Mouse (Mus musculus) limb, embryonic 12.5 days (tissue): ENCODE results near the gene Plpp3. TPM values are rescaled to one million over a fixed set of nuclear protein-coding genes. Genes with fewer than 3 reads are reported as not detected.

Experiments
- ATAC-seq: fragments of 200-750 bp; cut with Nextera tagmentation; 2 replicates; pipeline ENCODE4 v1.8.0; 2017; ENCODE audit warnings: low read depth, moderate TSS enrichment; ENCODE audit not compliant: insufficient number of reproducible peaks, insufficient read depth, low FRiP score, low TSS enrichment
- H3K27ac ChIP-seq: fragments of 300-500 bp; sonication (generic); 2 replicates; pipeline ENCODE4 v1.5.1; 2016; ENCODE audit warnings: mild to moderate bottlenecking, moderate library complexity
- H3K27me3 ChIP-seq: fragments of 300-500 bp; sonication (generic); 2 replicates; pipeline ENCODE4 v1.6.1; 2016; ENCODE audit warnings: mild to moderate bottlenecking, moderate library complexity
- H3K36me3 ChIP-seq: fragments of 300-500 bp; sonication (generic); 2 replicates; pipeline ENCODE4 v1.6.1; 2016; ENCODE audit warnings: mild to moderate bottlenecking, moderate library complexity
- H3K4me1 ChIP-seq: fragments of 300-500 bp; sonication (generic); replicated peaks from 2 replicates; pipeline ENCODE4 v1.6.1; 2016
- H3K4me2 ChIP-seq: fragments of 300-500 bp; sonication (generic); 2 replicates; pipeline ENCODE4 v1.6.1; 2016; ENCODE audit warnings: mild to moderate bottlenecking, moderate library complexity
- H3K4me3 ChIP-seq: fragments of 300-500 bp; sonication (generic); replicated peaks from 2 replicates; pipeline ENCODE4 v1.5.1; 2016; ENCODE audit warnings: mild to moderate bottlenecking
- H3K9ac ChIP-seq: fragments of 300-500 bp; sonication (generic); replicated peaks from 2 replicates; pipeline ENCODE4 v1.6.1; 2016; ENCODE audit warnings: mild to moderate bottlenecking, moderate library complexity
- H3K9me3 ChIP-seq: fragments of 300-500 bp; sonication (generic); 2 replicates; pipeline ENCODE4 v1.6.1; 2016; ENCODE audit warnings: mild to moderate bottlenecking, moderate library complexity
- WGBS: fragments of 180-500 bp; shearing (Covaris S2); methylation state at CpG from one replicate; pipeline ENCODE4 v1.1.7; 2016; 5-methylcytosine and 5-hydroxymethylcytosine counted together
- polyA plus RNA-seq: library from polyadenylated mRNA; unstranded; fragments of >200 nt; fragmentation: Nextera tagmentation; extraction: Ambion mirVana; gene quantifications from 2 replicates; pipeline ENCODE4 v1.2.1, GENCODE M21; 2016

The Plpp3 gene
- polyA plus RNA-seq, 1 experiment from 2014 or later, result 96.0 TPM

GRCm38 (mm10) chr4:105122429-105122828 lies 34.7 kb upstream of the Plpp3 start:
- 43% methylated on average over 8 of the region's 8 CpGs for WGBS

DNA sequence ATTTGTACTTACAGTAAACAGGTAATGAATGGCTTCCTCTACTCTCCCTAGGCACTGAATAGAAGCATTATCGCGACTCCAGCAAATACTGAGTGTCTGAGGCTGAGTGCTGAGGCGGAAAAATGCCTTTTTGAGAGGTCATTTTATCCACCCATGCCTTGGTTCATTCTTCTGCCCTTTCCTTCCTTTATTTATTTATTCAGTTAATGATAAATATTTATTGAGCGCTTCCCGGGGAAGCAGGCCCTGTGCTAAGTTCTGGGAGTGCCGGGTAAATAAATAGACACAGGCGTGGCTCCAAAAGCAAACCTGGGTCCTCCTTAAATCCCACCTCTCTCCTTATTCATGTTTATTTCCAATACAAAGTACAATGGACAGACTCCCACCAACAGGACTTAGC lies 27.9 kb upstream of the Plpp3 start:
- no peak overlapping the region for H3K4me3 ChIP-seq
- H3K27ac ChIP-seq, result no peak overlapping the region
- H3K4me2 ChIP-seq, result no peak overlapping the region
- H3K27me3 ChIP-seq, result no peaks in the 10 kb centered on the region
- H3K9me3 ChIP-seq, result no peaks in the 10 kb centered on the region
- no peak for ATAC-seq
- WGBS, result 73% methylated on average over 7 of the region's 7 CpGs
- no peaks in the 10 kb centered on the region for H3K36me3 ChIP-seq
- H3K9ac ChIP-seq, result no peak overlapping the region
- no peaks in the 10 kb centered on the region for H3K4me1 ChIP-seq

More at GRCm38 (mm10) chr4:105122429-105122828, 34.7 kb upstream of the Plpp3 start:
- no peak overlapping the region for H3K4me3 ChIP-seq
- H3K27ac ChIP-seq, result no peak overlapping the region
- H3K9me3 ChIP-seq, result no peaks in the 10 kb centered on the region
- H3K9ac ChIP-seq, result no peak overlapping the region
- no peak for ATAC-seq
- H3K4me1 ChIP-seq, result no peaks in the 10 kb centered on the region
- no peaks in the 10 kb centered on the region for H3K27me3 ChIP-seq
- H3K36me3 ChIP-seq, result no peaks in the 10 kb centered on the region
- H3K4me2 ChIP-seq, result no peak overlapping the region

DNA sequence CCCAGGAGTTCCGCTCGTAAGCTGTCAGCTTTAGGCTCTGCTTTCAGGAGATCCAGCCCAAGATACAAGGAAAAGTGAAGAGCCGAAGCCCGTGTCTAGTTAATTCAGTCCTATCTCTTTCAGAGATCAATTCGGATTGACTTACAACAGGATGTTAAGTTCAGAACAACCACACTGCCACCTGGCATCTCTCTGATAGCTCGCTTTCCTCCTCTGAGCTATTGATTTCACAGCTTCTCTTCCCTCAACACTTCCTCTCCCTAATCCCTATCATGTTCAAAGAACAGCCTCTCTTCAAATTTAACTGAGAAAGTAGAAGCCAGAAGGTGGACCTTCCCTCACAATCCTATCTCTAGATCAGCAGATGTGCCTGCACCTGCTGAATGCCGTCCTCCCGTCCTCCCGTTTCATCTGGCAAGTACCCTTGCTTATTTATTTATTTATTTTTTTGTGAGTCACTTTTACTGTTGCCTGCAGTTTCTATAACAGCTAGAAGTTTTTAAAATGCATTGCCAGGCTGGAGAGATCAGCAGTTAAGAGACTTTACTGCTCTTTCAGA lies 25.3 kb upstream of the Plpp3 start:
- no peaks in the 10 kb centered on the region for H3K36me3 ChIP-seq
- H3K4me1 ChIP-seq, result no peaks in the 10 kb centered on the region
- no peak overlapping the region for H3K4me2 ChIP-seq
- WGBS, result 76% methylated on average over 9 of the region's 9 CpGs
- H3K9ac ChIP-seq, result no peak overlapping the region
- no peak for ATAC-seq
- H3K9me3 ChIP-seq, result no peaks in the 10 kb centered on the region
- no peaks in the 10 kb centered on the region for H3K27me3 ChIP-seq
- H3K4me3 ChIP-seq, result no peak overlapping the region
- no peak overlapping the region for H3K27ac ChIP-seq

- 77% methylated on average over 4 of the region's 4 CpGs for WGBS
Measured at GRCm38 (mm10) chr4:105133350-105134050, 23.6 kb upstream of the Plpp3 start.

DNA sequence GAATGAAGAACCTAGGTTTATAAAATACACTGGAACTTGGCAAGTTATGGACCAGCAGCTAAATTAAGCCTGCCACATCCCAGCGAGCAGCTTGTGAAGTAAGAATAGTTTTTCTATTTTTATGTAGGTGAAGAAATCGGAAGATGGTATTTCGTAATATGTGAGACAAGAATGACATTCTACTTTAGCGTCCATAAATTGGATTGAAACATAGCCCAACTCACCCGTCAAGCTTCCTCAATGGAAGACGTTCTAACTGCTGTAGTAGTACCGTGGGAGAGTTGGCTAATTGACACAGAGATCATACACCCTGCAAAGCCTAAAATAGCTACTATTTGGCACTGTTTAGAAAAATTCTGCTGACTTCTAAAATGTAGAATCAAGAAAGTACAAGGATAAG lies 7.7 kb upstream of the Plpp3 start:
- ATAC-seq, result no peak

More at GRCm38 (mm10) chr4:105133350-105134050, 23.6 kb upstream of the Plpp3 start:
- Histone ChIP-seq H3K4me1 (no peaks in the 10 kb centered on the region), H3K4me3 (no peak overlapping the region), H3K4me2 (no peak overlapping the region), H3K9ac (no peak overlapping the region), H3K27me3 (no peaks in the 10 kb centered on the region), H3K36me3 (no peaks in the 10 kb centered on the region), H3K9me3 (no peaks in the 10 kb centered on the region), H3K27ac (no peak overlapping the region)
- no peak for ATAC-seq

DNA sequence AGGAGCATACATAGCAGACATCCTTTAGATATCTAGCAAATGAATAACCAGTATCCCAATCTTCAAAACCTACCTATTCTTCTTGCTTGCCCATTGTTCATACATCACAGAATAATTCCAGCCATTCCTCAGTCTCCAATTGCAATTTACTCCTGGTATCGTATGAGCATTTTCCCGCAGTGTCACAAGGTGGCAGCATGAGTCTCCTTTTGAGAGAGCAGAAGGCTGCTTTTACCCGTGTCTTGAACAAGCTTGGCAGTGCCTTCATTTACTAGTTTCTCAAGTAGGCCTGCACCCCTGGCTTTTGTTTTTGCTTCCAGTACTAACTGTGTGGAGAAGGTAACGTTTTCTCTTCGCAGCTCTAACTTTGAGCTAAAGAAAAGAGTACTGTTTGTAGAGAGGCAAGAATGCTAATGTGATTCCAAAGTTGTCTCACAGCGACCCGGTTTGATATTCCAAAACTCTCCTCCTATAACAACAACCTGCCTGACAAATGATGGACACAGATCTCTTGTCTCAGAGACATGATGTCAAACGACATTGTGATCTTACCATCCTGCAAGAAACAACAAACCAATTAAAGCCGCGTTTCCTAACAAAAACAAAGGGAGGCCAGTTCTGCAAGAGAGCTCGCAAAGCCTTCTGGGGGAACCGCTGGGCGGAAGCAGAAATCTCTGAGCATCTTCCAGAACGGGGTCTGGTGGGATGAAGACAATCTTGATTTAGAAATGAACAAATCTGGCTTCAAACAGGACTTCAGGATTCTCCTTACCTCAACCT lies 5.0 kb upstream of the Plpp3 start:
- WGBS, result 47% methylated on average over 14 of the region's 14 CpGs
- Histone ChIP-seq H3K4me1 (peaks cover 10% of the 10 kb centered on the region), H3K36me3 (no peaks in the 10 kb centered on the region), H3K4me2 (no peak overlapping the region), H3K9ac (no peak overlapping the region), H3K4me3 (no peak overlapping the region), H3K27me3 (no peaks in the 10 kb centered on the region), H3K27ac (no peak overlapping the region), H3K9me3 (no peaks in the 10 kb centered on the region; the same call in 1 of the 2 replicates)
- no peak for ATAC-seq

More for the DNA sequence above, 7.7 kb upstream of the Plpp3 start:
- 89% methylated on average over 7 of the region's 7 CpGs for WGBS
- H3K4me3 ChIP-seq, result no peak overlapping the region
- peaks cover 10% of the 10 kb centered on the region for H3K4me1 ChIP-seq
- H3K27ac ChIP-seq, result no peak overlapping the region
- H3K4me2 ChIP-seq, result no peak overlapping the region
- peaks cover 3% of the 10 kb centered on the region; the same call in 1 of the 2 replicates for H3K9me3 ChIP-seq
- H3K36me3 ChIP-seq, result no peaks in the 10 kb centered on the region
- H3K27me3 ChIP-seq, result no peaks in the 10 kb centered on the region
- H3K9ac ChIP-seq, result no peak overlapping the region

DNA sequence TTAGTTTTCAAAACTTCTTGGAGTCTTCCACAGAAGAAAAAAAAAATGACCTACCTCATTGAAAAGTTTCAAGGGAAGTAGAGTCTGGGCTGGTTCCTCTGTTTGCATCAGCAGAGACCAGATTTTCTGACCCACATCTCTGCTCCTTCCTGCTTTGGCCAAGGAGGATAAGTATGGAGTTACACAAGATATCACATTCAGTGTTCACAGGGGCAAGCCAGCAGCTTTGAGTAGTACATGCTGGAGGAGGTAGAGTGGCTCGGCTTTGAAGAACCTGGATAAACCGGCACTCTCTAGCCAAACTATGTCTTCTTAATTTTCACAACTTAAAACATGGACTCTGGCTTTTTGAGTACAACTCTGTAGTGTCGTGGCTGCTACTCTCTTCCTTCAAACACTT lies 3.9 kb upstream of the Plpp3 start:
- Histone ChIP-seq H3K4me2 (no peak overlapping the region), H3K9me3 (no peaks in the 10 kb centered on the region; the same call in 1 of the 2 replicates), H3K4me1 (peaks cover 10% of the 10 kb centered on the region), H3K9ac (no peak overlapping the region), H3K4me3 (no peak overlapping the region), H3K36me3 (no peaks in the 10 kb centered on the region), H3K27ac (no peak overlapping the region), H3K27me3 (no peaks in the 10 kb centered on the region)
- no peak for ATAC-seq
- 60% methylated on average over 3 of the region's 3 CpGs for WGBS

DNA sequence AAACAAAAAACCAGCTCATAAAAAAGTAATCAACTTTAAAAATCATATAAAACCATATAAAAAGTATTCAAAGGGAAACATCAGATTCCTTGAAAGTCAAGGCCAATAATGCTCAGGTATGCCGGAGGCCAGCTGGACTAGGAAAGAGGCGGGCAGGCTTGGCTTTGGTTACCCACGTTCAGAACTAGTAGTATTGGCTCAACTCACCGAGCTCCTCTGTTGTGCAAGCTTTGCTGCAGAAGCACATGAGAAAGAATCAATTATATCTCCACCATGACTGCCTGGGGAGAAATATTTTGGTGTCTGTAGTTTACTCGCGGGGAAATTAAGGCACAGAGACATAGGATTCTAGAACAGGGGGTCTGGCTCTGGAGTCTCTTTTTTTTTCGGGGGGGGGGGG lies 866 bp upstream of the Plpp3 start:
- 72% methylated on average over 7 of the region's 7 CpGs for WGBS
- Histone ChIP-seq H3K4me1 (peaks cover 30% of the 10 kb centered on the region), H3K4me3 (no peak overlapping the region), H3K4me2 (no peak overlapping the region), H3K27ac (no peak overlapping the region), H3K36me3 (peaks cover 8% of the 10 kb centered on the region), H3K9me3 (no peaks in the 10 kb centered on the region; the same call in 1 of the 2 replicates), H3K27me3 (no peaks in the 10 kb centered on the region), H3K9ac (no peak overlapping the region)
- no peak for ATAC-seq

GRCm38 (mm10) chr4:105156955-105157275 lies 232 bp upstream of the Plpp3 start:
- peaks cover 36% of the 10 kb centered on the region for H3K4me1 ChIP-seq
- WGBS, result 1% methylated on average over 4 of the region's 4 CpGs
- H3K4me2 ChIP-seq, result no peak overlapping the region
- H3K4me3 ChIP-seq, result peak overlapping the region; percentile 93
- ATAC-seq, result no peak; the same call in 1 of the 2 replicates
- H3K27ac ChIP-seq, result no peak overlapping the region; the same call in 1 of the 2 replicates
- H3K9ac ChIP-seq, result no peak overlapping the region
- peaks cover 14% of the 10 kb centered on the region for H3K36me3 ChIP-seq
- H3K9me3 ChIP-seq, result no peaks in the 10 kb centered on the region; the same call in 1 of the 2 replicates
- no peaks in the 10 kb centered on the region for H3K27me3 ChIP-seq

DNA sequence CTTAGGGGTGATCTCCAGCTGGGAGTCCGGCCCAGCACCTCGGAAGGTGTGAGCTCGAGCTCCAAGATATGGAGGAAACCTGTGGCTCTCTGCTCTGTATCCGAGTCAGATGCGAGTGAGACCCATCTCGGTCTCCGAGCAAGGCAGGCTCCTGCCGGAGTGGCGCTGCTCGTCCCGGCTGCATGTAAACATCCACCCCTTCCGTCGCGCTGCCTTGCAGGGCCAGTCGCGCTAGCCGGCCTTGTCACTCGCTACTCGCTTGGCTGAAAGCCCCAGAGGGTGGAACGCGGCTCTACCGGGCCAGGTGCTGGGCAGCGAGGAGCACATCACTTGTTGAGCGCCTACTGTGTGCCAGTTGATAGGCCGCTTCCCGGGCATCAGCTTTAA lies 1.0 kb downstream of the Plpp3 start:
- Histone ChIP-seq H3K4me2 (peak overlapping the region; percentile 69), H3K4me3 (peak overlapping the region; percentile 93), H3K27me3 (no peaks in the 10 kb centered on the region), H3K9me3 (no peaks in the 10 kb centered on the region; the same call in 1 of the 2 replicates), H3K27ac (peak overlapping the region; percentile 99), H3K36me3 (peaks cover 24% of the 10 kb centered on the region), H3K4me1 (peaks cover 44% of the 10 kb centered on the region), H3K9ac (peak overlapping the region; percentile 97)
- under 1% methylated on average over 26 of the region's 26 CpGs for WGBS
- ATAC-seq, result peak; percentile 2; the same call in 1 of the 2 replicates
